Mouse (Mus musculus): ENCODE results near the gene Lgals4. TPM values are rescaled to one million over a fixed set of nuclear protein-coding genes. Genes with fewer than 3 reads are reported as not detected.

Gene Lgals4
- total RNA-seq, 1 experiment from 2014 or later: 25.1 TPM

DNA sequence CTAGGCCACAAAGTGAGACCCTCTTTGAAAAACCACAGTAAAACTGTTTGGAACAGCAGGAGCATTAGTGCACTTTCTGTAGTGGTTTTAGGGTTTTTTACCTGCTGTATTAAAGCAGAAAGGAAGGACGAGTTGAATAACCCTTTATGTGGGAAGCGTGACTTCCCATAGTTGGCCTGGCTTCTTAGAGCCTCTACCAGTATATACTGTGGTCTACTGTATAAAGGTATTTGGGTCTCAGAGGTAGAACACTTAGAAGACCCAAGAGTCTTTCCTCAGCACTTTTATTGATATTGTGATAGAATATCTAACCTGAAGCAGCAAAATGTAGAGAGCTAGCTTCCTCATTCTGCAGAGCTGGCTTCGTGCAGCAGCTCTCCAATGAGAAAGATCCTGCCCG is 14.1 kb upstream of the Lgals4 start:
- ATAC-seq (ENCODE audit: extremely low read depth, insufficient number of reproducible peaks, low FRiP score, poor library complexity, severe bottlenecking): no peak

DNA sequence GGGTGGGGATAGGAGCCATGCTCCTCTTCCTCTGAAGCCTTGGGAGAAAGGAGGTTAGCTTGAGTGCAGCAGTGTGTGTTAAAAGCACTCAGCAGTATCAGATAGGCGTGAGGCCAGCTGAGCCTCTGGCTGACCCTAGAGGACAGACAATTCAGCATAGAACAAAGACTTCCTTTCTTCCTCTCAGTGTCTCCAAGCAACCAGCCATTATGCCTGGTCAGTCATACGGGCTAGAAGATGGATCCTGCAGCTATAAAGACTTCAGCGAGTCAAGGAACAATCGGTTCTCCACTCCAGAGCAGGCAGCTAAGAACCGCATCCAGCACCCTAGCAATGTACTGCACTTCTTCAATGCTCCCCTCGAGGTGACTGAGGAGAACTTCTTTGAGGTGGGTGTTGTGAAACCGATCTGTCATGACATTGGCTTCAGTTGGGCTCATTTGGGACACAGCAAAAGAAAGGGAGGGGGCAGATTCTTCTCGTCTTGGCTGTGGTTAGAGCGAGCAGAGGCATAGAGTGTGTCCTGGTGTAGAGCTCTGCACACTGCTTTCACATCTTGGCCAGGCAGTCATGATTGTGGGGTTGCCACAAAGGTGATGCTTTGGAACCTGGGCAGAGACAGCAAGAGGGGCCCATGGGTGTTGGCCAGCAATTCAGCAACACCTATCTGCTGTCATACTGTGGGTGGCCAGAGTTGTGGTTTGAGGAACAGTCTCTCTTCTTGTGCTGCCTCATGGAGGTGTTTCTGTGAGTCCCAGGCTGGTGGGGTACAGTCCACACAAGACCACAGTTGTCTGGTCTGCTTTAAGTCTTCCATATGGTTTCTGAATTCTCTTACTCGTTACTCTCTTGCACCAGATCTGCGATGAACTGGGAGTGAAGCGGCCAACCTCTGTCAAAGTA is 13.0 kb upstream of the Lgals4 start:
- no peak for ATAC-seq (ENCODE audit: extremely low read depth, insufficient number of reproducible peaks, low FRiP score, poor library complexity, severe bottlenecking)

DNA sequence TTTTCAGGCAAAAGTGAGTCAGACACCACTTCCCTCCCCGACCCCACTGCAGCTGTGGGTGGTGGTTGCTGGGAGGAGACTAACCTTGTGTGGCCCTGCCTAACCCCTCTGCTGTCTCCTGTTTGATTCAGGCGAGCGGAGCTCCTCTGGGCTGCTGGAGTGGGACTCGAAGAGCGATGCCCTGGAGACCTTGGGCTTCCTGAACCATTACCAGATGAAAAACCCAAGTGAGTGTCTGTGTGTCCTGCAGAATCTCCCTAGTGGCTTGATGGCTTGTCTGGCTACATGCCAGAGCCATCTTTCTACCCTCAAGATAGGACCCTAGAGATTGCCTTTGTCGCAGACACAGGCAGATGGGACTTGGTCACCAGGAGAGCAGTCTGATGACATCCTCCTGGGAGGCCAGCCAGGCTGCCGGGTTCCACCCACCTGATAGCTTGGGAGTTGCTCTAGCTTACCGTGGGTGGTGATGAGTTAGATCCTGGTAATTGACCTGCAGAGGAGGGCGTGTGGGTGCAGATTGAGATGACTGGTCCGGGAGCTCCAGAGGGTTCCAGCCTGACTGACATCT is 12.3 kb upstream of the Lgals4 start:
- ATAC-seq (ENCODE audit: extremely low read depth, insufficient number of reproducible peaks, low FRiP score, poor library complexity, severe bottlenecking): no peak

- ATAC-seq (ENCODE audit: extremely low read depth, insufficient number of reproducible peaks, low FRiP score, poor library complexity, severe bottlenecking): no peak
These were observed 11.1 kb upstream of the Lgals4 start for GRCm38 (mm10) chr7:28822556-28822955.

- no peak for ATAC-seq (ENCODE audit: extremely low read depth, insufficient number of reproducible peaks, low FRiP score, poor library complexity, severe bottlenecking)
These were observed 10.4 kb upstream of the Lgals4 start for GRCm38 (mm10) chr7:28822993-28823903.

DNA sequence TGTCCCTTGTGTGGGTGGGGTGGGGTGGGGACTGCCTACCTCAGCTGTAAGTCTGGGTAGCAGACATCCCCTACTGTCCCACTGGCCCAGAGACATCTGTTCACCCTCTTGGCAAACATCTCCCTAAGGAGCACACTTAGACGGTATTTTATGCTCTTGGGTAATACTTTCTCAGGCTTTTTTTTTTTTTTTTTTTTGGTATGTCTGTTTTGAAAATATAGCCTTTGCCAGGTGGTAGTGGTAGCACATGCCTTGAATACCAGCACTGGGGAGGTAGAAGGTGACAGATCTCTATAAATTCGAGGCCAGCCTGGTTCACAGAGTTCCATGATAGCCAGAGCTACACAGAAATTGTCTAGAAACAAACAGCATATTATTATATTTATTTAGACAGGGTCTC is 9.7 kb upstream of the Lgals4 start:
- ATAC-seq (ENCODE audit: extremely low read depth, insufficient number of reproducible peaks, low FRiP score, poor library complexity, severe bottlenecking): no peak

- peak; percentile 98 for ATAC-seq (ENCODE audit: extremely low read depth, insufficient number of reproducible peaks, low FRiP score, poor library complexity, severe bottlenecking)
These were observed 8.5 kb upstream of the Lgals4 start, which contains the start of gene Ech1 for GRCm38 (mm10) chr7:28824941-28825685. Ech1 (plus strand) TSS chr7:28825217.

GRCm38 (mm10) chr7:28825686-28826401 is 7.8 kb upstream of the Lgals4 start:
- ATAC-seq (ENCODE audit: extremely low read depth, insufficient number of reproducible peaks, low FRiP score, poor library complexity, severe bottlenecking): no peak

DNA sequence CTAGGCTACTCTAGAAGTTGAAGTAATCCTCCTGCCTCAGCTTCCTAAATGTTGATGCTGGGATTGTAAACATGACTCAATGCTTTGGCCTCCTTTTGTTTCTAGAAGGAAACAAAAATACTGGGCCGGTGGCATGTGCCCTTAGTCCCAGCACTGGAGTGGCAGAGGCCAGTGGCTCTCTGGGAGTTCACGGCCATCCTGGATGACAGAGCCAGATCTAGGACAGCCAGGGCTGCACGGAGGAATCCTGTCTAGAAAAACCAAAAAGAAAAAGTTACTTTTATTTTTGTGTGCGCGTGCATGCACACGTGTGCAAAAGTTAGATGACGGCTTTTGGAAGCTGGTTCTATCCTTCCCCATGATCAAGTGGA is 7.3 kb upstream of the Lgals4 start:
- no peak for ATAC-seq (ENCODE audit: extremely low read depth, insufficient number of reproducible peaks, low FRiP score, poor library complexity, severe bottlenecking)

GRCm38 (mm10) chr7:28827338-28827737 is 6.3 kb upstream of the Lgals4 start:
- no peak for ATAC-seq (ENCODE audit: extremely low read depth, insufficient number of reproducible peaks, low FRiP score, poor library complexity, severe bottlenecking)

DNA sequence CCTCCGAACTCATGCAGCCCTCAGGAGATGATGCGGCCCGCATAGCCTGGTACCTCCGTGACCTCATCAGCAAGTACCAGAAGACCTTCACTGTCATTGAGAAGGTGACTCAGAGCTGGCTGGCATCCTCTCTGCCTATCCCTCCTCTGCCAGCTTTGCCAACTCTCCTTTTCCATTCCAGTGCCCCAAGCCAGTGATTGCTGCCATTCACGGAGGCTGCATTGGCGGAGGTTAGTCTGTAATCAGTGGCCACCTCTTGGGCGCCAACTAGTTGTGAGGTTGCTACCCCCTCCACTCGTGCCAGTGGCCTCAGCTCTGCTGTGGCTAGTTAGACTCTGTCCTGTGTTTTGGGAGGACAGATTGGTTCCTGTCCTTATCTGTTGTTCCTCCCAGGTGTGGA is 3.8 kb upstream of the Lgals4 start:
- no peak for ATAC-seq (ENCODE audit: extremely low read depth, insufficient number of reproducible peaks, low FRiP score, poor library complexity, severe bottlenecking)

GRCm38 (mm10) chr7:28830981-28831380 is 2.7 kb upstream of the Lgals4 start:
- ATAC-seq (ENCODE audit: extremely low read depth, insufficient number of reproducible peaks, low FRiP score, poor library complexity, severe bottlenecking): no peak

DNA sequence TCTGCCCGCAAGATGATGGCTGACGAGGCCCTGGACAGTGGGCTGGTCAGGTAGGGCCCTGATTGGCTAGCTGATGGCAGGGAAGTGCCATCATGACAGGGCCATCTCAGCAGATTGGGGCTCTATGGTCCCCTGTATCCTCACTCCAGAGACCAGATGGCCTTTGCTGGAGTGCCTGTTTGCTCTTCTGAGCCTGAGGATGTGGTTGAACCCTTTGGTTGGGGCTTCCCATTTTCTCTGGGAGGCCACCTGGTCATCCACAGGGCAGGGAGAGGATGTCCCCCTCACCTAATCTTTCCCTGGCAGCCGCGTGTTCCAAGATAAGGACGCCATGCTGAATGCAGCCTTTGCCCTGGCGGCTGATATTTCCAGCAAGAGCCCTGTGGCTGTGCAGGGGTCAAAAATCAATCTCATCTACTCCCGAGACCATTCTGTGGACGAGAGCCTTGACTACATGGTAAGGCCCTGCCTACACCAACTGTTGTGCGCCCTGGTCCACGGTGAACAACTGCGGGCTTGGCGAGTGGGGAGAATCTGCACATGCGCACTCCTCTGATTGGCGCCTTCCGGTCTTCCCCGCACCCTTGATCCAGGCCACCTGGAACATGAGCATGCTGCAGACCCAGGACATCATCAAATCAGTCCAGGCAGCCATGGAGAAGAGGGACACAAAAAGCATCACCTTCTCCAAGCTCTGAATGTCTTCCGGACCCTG is 2.1 kb upstream of the Lgals4 start:
- no peak for ATAC-seq (ENCODE audit: extremely low read depth, insufficient number of reproducible peaks, low FRiP score, poor library complexity, severe bottlenecking)

DNA sequence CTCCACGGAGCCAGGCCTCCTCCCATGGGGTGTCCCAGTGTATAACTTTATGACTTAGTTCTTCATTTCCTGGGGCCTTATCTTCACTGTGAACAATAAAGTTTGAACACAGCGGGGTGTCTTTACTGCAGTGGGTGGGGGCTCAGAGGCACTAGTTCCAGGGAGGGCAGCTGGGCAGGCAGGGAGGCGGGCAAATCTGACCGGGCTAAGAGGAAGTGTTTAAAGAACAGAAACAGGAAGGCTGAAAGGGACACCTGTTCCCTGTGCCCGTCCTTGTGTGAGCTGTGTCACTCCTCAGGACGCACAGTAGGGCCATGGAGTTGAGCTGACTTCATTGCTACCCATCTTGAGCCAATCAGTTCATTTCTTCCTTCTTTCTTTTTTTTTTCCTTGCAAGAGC is 1.5 kb upstream of the Lgals4 start:
- ATAC-seq (ENCODE audit: extremely low read depth, insufficient number of reproducible peaks, low FRiP score, poor library complexity, severe bottlenecking): peak; percentile 58

DNA sequence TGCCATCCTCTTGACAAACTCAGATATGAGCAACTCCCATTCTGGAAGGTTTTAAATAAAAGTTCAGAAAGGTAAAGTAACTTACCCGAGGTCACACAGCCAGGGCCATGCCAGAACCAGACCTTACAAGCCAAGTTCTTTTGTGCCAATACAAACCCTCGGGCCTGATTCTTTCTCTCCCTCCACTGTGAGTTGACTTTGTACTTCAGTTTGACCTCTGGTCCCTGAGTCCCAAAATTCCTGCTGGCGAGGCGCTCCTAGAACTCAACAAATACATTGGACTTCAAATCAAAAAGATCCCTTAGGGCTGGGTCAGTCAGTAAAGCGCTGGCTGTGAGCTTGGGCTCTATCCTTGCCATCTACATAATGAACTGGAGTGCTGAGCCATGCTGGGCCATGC is 3.3 kb downstream of the Lgals4 start:
- ATAC-seq (ENCODE audit: extremely low read depth, insufficient number of reproducible peaks, low FRiP score, poor library complexity, severe bottlenecking): no peak

DNA sequence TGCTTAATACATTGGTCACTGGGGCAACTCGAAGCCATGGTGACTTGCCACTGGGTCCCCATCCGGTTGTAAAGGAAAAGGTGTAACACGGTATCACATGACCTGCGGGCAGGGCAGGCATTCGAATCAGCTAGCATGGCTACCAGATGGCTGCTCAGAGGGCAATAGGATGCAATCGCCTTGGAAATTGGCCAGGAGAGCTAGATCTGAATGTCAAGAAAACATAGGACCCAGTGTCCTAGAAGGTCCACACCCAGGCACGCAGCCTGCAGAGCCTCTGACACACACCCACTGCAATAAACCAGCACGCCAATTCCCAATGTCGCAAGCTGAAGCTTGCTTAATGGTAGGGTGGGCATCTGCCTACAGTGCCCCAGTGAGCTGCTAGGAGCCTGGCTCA is 4.7 kb downstream of the Lgals4 start:
- 0 out of 2 replicates have a peak, but pooled peaks have one; percentile 35 for ATAC-seq (ENCODE audit: extremely low read depth, insufficient number of reproducible peaks, low FRiP score, poor library complexity, severe bottlenecking)

GRCm38 (mm10) chr7:28847273-28847672 is 13.6 kb downstream of the Lgals4 start:
- ATAC-seq (ENCODE audit: extremely low read depth, insufficient number of reproducible peaks, low FRiP score, poor library complexity, severe bottlenecking): no peak

All from neutrophil, adult 5-6 weeks (primary cell).